Mouse (Mus musculus) olfactory bulb, adult 2 months (tissue): Measurements from ENCODE around the gene Ccdc24. TPM values are rescaled to one million over a fixed set of nuclear protein-coding genes. Genes with fewer than 3 reads are reported as not detected.

ENCODE experiments used
- H3K27ac ChIP-seq: fragments of 200-500 bp; 2 replicates; pipeline ENCODE4 v1.5.1; 2012; ENCODE audit warnings: low read depth, low read length; ENCODE audit not compliant: insufficient read depth
- H3K4me1 ChIP-seq: fragments of 200-500 bp; 2 replicates; pipeline ENCODE4 v1.6.1; 2012; ENCODE audit warnings: low read length; ENCODE audit not compliant: control insufficient read depth, insufficient read depth
- H3K4me3 ChIP-seq: fragments of 200-500 bp; 2 replicates; pipeline ENCODE4 v1.5.1; 2012; ENCODE audit warnings: mild to moderate bottlenecking, low read depth, low read length, moderate library complexity; ENCODE audit not compliant: insufficient read depth
- CTCF ChIP-seq: fragments of 200-500 bp; IDR thresholded peaks from 2 replicates; pipeline ENCODE4 v1.5.1; 2012; ENCODE audit warnings: low read depth, mild to moderate bottlenecking, low read length, moderate library complexity; ENCODE audit not compliant: insufficient read depth
- POLR2A ChIP-seq: fragments of 200-500 bp; IDR thresholded peaks from 2 replicates; pipeline ENCODE4 v1.6.1; 2012; ENCODE audit warnings: mild to moderate bottlenecking, low read depth, low read length, moderate library complexity; ENCODE audit not compliant: insufficient read depth
- WGBS: fragments of 180-500 bp; shearing (Covaris S2); methylation state at CpG from one replicate; pipeline ENCODE4 v1.1.7; 2018; 5-methylcytosine and 5-hydroxymethylcytosine counted together
- polyA plus RNA-seq: library from polyadenylated mRNA; stranded (reverse); fragments of >200 nt; gene quantifications from 2 replicates; pipeline ENCODE4 v1.2.4, GENCODE M21; 2012; ENCODE audit warnings: low replicate concordance; ENCODE audit not compliant: missing spikeins, insufficient read depth, insufficient read length

The Ccdc24 gene
- polyA plus RNA-seq, 1 experiment, result not detected

DNA sequence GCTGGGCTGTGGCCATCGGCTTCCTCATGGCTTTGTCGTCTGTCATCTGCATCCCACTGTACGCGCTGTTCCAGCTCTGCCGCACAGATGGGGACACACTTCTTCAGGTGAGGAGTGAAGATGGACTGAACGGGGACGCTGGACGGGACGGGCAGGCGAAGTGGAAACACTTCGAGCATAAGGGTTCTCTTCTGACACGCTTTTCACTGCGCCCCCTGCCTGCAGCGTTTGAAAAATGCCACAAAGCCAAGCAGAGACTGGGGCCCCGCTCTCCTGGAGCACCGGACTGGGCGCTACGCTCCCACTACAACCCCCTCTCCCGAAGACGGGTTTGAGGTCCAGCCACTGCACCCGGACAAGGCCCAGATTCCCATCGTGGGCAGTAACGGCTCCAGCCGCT, 4.5 kb downstream of the Ccdc24 start:
- Histone ChIP-seq H3K27ac (no peak overlapping the region), H3K4me3 (no peak overlapping the region), H3K4me1 (peaks cover 6% of the 10 kb centered on the region; the same call in 1 of the 2 replicates)
- WGBS, result 24% methylated on average over 24 of the region's 24 CpGs
- TF ChIP-seq POLR2A, result no peak
- TF ChIP-seq CTCF, result peak; percentile 73

DNA sequence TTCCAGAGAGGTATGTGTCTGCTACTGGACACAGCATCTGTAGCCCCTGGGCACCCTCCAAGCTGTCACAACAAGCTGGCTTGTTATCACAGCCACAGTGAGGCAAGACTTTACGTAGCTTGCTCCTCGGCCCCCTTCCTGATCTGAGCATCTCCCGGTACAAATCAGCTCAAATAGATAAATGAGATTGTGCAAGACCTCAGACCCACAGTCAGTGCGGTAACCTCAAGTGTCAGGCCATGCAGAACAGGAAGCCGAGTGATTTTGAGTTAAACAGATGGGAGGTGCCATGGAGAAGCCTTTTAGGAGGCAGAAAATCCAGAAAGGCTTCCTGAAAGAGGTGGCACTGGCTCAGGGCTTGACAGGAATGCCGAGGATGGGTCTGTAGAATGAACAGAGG, 5.4 kb downstream of the Ccdc24 start:
- TF ChIP-seq POLR2A (no peak), CTCF (no peak)
- 82% methylated on average over 6 of the region's 6 CpGs for WGBS
- H3K27ac ChIP-seq, result no peak overlapping the region
- peaks cover 8% of the 10 kb centered on the region for H3K4me1 ChIP-seq
- H3K4me3 ChIP-seq, result no peak overlapping the region

DNA sequence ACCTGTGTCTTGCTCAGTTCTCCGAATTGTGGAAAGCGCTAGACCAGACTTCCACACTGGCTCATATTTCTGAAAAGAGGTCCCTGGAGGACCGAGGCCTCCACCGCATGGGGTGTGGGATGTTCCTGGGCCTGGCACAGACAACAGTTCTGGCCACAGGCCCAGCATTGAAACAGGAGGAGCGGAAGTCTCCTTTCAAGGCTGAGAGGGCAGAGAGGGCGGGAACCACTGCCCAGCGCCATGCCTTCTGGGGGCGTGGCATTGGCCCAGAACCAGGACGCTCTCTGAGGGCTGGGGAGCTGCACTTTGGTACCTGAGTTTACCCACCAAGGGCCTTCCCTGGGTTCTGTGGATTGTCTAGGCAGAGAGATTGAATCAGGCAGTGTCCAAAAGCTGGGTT, 6.3 kb downstream of the Ccdc24 start:
- TF ChIP-seq POLR2A, result no peak
- 57% methylated on average over 9 of the region's 9 CpGs for WGBS
- no peak overlapping the region for H3K4me3 ChIP-seq
- no peak overlapping the region for H3K27ac ChIP-seq
- H3K4me1 ChIP-seq, result peaks cover 8% of the 10 kb centered on the region

DNA sequence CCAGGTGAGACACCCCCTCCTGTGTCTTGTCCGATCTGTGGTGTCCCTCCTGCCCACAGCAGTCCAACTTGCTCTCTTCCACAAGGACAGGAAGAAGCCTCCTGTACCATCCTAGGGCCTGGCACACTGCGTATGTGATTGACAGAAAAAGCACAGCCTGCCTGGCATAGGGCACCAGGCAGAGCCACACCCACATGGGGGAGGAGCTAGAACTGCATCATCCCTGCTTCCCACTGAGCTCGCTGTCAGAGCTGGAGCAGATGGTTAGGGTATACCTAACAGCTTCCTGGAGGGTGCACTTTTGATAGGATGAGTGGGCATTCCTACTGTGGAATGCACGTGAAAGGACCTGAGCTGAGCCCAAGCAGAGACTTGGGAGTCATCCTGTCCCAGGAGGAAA, 9.5 kb downstream of the Ccdc24 start:
- Histone ChIP-seq H3K27ac (no peak overlapping the region), H3K4me3 (no peak overlapping the region), H3K4me1 (peaks cover 8% of the 10 kb centered on the region)
- TF ChIP-seq CTCF (no peak), POLR2A (no peak)
- WGBS, result 55% methylated on average over 4 of the region's 4 CpGs

DNA sequence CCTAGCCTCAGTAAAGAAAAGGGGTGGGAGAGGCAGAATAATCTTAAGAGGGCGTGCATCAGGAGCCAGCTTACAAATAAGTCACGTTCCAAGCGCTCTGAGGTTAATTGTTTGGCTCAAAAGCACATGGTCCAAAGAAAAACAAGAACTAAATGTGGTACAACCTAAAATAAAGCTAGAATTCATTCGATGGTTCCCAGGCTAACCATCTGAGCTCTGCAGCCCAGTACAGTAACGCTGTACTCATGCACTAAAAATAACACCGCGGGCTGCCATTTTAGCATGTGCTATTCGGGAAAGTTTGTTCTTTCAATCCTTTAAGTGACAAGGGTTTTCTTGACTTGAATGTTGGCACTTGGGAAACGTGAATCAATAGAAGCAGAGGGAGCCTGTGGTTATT, 11.8 kb downstream of the Ccdc24 start:
- WGBS, result 49% methylated on average over 9 of the region's 9 CpGs
- H3K27ac ChIP-seq, result no peak overlapping the region
- TF ChIP-seq CTCF (no peak), POLR2A (no peak)
- no peak overlapping the region for H3K4me3 ChIP-seq
- H3K4me1 ChIP-seq, result peaks cover 6% of the 10 kb centered on the region

DNA sequence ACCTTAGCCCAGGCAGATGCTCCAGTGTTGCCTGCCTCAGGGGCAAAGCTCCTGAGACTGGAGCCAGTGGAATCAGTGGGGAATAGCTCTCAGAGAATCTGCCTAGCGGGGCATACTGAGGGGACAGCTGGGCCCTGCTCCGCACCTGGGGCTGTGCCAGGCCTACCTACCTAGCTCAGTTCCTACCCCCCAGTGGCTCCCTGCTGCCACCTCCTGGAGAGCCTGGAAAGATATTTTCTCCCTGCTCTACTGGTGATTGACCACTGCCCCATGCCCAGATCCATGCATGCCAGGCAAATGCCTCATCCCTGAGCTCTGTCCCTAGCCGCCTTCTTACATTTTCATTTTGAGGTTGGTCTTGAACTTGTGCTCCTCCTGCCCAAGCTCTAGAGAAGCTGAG, 13.6 kb downstream of the Ccdc24 start:
- Histone ChIP-seq H3K4me3 (no peak overlapping the region), H3K4me1 (peaks cover 6% of the 10 kb centered on the region), H3K27ac (no peak overlapping the region)
- WGBS, result 72% methylated on average over 3 of the region's 3 CpGs
- TF ChIP-seq POLR2A, result no peak
- peak; percentile 52; the same call in 1 of the 2 replicates for TF ChIP-seq CTCF

DNA sequence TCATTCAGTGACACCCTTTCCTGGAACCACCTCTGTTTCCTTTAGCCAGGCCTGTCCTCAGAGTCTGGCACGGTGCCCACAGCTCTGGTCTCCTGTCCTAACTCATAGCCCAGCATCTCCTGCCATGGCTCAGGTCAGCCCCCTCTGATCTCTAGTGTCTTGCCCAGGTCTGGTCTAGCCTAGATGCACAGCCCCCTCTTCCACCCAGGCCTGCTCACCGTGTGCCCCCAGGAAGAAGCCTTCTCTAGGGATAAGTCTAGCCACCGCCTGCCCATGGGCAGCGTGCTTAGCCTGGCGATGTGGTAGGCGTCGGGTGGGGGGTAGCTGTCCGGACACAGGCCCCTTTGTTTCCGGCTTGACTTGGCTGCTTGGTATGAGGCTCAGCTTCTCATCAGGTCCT, 17.2 kb downstream of the Ccdc24 start:
- no peak overlapping the region for H3K4me3 ChIP-seq
- no peak for TF ChIP-seq POLR2A
- no peak for TF ChIP-seq CTCF
- peaks cover 2% of the 10 kb centered on the region for H3K4me1 ChIP-seq
- H3K27ac ChIP-seq, result no peak overlapping the region; the same call in 1 of the 2 replicates
- WGBS, result 63% methylated on average over 9 of the region's 9 CpGs

DNA sequence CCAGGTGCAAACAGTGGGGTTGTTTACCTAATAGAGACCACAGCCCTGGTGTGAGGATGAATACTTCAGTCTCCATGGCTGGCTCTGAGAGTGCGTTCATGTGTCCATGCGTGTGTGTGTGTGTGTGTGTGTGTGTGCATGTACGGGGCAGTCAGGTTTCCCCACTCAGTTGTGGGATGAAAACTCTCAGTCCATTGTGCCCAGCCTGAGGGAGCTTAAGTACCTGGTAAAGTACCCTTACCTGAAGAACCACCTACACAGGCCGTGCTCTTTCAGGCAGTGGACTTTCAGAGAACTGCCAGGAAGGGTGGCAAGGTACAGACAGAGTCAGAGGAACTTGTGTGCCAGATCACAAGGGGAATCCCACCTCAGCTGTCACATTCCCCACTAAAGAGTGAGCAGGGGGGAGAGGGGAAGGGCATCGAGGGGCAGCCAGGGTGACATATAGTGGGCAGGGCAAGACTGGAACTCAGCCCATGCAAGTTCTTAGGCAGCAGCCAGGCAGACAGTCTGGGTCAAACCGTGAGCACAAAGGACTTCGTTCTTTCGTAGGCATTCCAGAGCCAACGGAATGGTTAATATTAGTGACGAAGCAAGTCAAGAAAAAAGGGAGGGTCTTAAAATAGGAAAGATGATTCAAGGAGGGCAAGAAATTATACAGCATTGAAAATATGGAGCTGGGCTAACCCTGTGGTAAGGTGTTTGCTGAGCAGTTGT, 20.0 kb downstream of the Ccdc24 start:
- TF ChIP-seq CTCF (no peak), POLR2A (no peak)
- H3K4me1 ChIP-seq, result peaks cover 10% of the 10 kb centered on the region
- 78% methylated on average over 10 of the region's 10 CpGs for WGBS
- no peak overlapping the region for H3K4me3 ChIP-seq
- H3K27ac ChIP-seq, result 0 out of 2 replicates have a peak overlapping the region, but pooled peaks have one; percentile 3

DNA sequence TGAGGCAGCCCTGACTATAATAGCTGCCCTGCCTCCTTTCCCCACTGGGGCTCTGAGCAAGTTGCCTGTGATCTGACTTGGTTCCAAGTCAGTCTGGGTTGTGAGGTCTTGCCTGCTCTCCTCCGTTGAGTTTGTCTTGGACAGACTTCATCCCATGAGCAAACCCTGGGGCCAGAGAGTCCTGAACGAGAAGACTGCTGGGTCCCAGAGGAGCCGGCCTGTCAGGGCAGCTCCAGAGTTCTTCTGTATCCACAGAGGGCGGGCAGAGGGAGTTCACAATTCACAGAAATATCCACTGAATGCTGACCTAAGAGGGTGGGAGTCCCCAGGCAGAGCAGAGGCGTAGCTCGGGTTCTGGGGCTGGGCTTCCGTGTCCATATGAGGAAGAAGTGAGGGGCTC, 21.5 kb downstream of the Ccdc24 start:
- no peak overlapping the region for H3K27ac ChIP-seq
- WGBS, result 80% methylated on average over 7 of the region's 7 CpGs
- peaks cover 11% of the 10 kb centered on the region for H3K4me1 ChIP-seq
- H3K4me3 ChIP-seq, result no peak overlapping the region
- TF ChIP-seq POLR2A (no peak), CTCF (no peak)

DNA sequence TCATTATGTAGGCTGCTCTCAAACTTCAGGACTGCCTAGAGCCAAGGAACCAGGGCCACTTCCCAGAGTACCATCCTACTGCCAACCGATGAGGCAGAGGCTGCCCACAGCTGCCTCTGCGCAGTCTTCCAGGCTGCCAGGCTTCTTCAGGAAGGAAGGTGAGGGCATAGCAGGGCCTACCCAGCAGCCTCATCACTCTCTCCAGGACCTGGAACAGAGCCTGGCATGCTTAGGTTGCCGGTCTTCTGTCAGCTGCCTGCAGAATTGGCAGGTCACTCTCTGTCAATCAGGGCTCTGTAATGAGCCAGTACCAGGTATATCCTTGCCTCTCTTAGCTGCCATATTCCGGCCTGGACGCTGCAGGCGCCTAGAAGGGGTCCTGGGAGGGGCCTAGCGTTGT, 22.2 kb downstream of the Ccdc24 start:
- WGBS, result 79% methylated on average over 7 of the region's 7 CpGs
- H3K4me3 ChIP-seq, result no peak overlapping the region
- TF ChIP-seq CTCF, result no peak
- TF ChIP-seq POLR2A, result no peak
- peaks cover 10% of the 10 kb centered on the region for H3K4me1 ChIP-seq
- no peak overlapping the region for H3K27ac ChIP-seq
